Mouse (Mus musculus) adrenal gland, adult 10 weeks (tissue): ENCODE data around the gene 1700025C18Rik. TPM values are rescaled to one million over a fixed set of nuclear protein-coding genes. Genes with fewer than 3 reads are reported as not detected.

Experiments used
- polyA plus RNA-seq: library from polyadenylated mRNA; stranded (reverse); fragments of 350-450 nt; fragmentation: Illumina TruSeq; extraction: RNeasy Lipid Tissue Mini Kit (QIAGEN cat#74804); gene quantifications from one replicate; pipeline ENCODE4 v1.2.3, GENCODE M21; 2014; ENCODE audit warnings: low read depth, low replicate concordance

1700025C18Rik gene
- not detected for polyA plus RNA-seq

GRCm38 (mm10) chr2:165090650-165091049 is at the start of gene 1700025C18Rik:
TSS of gene 1700025C18Rik (minus strand) at chr2:165090750.

GRCm38 (mm10) chr2:165054888-165055852 is 35.4 kb downstream of the 1700025C18Rik start, which contains the start of gene Cd40:
TSS of gene Cd40 (plus strand) at chr2:165055627.

GRCm38 (mm10) chr2:165034131-165035057 is 56.2 kb downstream of the 1700025C18Rik start, which contains the start of gene Ncoa5:
TSS of gene Ncoa5 (minus strand) at chr2:165034867.

Other genes with a start within 250 kb of the 1700025C18Rik start
- gene Pltp, start 233.0 kb downstream of the 1700025C18Rik start, polyA plus RNA-seq: 0.87 TPM
- 4.0 TPM for gene Pcif1, start 211.4 kb downstream of the 1700025C18Rik start, polyA plus RNA-seq
- gene Zfp335, start 179.0 kb downstream of the 1700025C18Rik start, polyA plus RNA-seq: 0.17 TPM
- gene Mmp9, start 150.0 kb downstream of the 1700025C18Rik start, polyA plus RNA-seq: not detected
- 4.1 TPM for gene Slc12a5, start 129.9 kb downstream of the 1700025C18Rik start, polyA plus RNA-seq
- gene Ncoa5, start 55.9 kb downstream of the 1700025C18Rik start, polyA plus RNA-seq: 11.4 TPM
- 0.17 TPM for gene Cd40, start 35.1 kb downstream of the 1700025C18Rik start, polyA plus RNA-seq
- gene Cdh22, start 144.1 kb upstream of the 1700025C18Rik start, polyA plus RNA-seq: not detected
- 8.3 TPM for gene Slc35c2, start 197.1 kb upstream of the 1700025C18Rik start, polyA plus RNA-seq
- 8.9 TPM for gene Elmo2, start 235.7 kb upstream of the 1700025C18Rik start, polyA plus RNA-seq